Mouse (Mus musculus): ENCODE results near the gene Lyrm7. TPM values are rescaled to one million over a fixed set of nuclear protein-coding genes. Genes with fewer than 3 reads are reported as not detected.

Lyrm7 gene
- polyA plus RNA-seq, 1 experiment = 0.42 TPM

DNA sequence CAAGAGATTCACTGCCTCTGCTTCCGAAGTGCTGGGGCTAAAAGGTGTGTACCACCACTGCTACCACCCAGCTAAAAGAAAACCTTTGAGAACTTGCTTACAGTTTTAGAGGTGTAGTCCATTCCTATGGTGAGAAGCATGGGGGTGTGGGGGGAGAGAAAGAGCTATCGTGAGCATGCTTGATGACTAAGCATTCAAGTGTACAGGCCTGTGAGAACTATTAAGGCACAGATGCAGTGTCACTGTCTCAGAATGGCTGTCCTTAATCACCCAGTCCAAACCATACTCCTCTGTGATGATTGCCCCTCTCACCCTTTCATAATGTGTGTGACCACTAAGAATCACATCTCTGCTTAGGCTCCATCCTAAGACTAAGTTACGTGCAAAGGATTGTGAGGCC lies 8.6 kb upstream of the Lyrm7 start:
- H3K4me3 ChIP-seq (ENCODE audit: extremely low read depth, insufficient read depth, insufficient read length) = no peak overlapping the region
- no peak for DNase-seq (ENCODE audit: low read depth in 1 of 2, low spot score in 2 of 2)
- WGBS = 85% methylated on average over 3 of the region's 3 CpGs
- peaks cover 23% of the 10 kb centered on the region for H3K36me3 ChIP-seq (ENCODE audit: control insufficient read depth, insufficient read depth, low read length)
- H3K4me1 ChIP-seq (ENCODE audit: control insufficient read depth, insufficient read depth, insufficient read length) = no peaks in the 10 kb centered on the region; the same call in none of the 2 replicates
- TF ChIP-seq CTCF (IDR thresholded peaks at IDR 0.05; ENCODE audit: extremely low read depth, insufficient read depth, insufficient read length, insufficient replicate concordance) (no peak), POLR2A (IDR thresholded peaks at IDR 0.05; ENCODE audit: low read depth, low read length) (no peak)
- no peaks in the 10 kb centered on the region for H3K27me3 ChIP-seq (ENCODE audit: control insufficient read depth, insufficient read depth, low read length)
- H3K27ac ChIP-seq (ENCODE audit: insufficient read depth, low read length) = no peak overlapping the region

GRCm38 (mm10) chr11:54868445-54868844 lies 7.7 kb upstream of the Lyrm7 start:
- Histone ChIP-seq H3K27ac (ENCODE audit: insufficient read depth, low read length) (no peak overlapping the region), H3K4me3 (ENCODE audit: extremely low read depth, insufficient read depth, insufficient read length) (no peak overlapping the region), H3K36me3 (ENCODE audit: control insufficient read depth, insufficient read depth, low read length) (peaks cover 16% of the 10 kb centered on the region), H3K4me1 (ENCODE audit: control insufficient read depth, insufficient read depth, insufficient read length) (no peaks in the 10 kb centered on the region; the same call in none of the 2 replicates), H3K27me3 (ENCODE audit: control insufficient read depth, insufficient read depth, low read length) (no peaks in the 10 kb centered on the region)
- DNase-seq (ENCODE audit: low read depth in 1 of 2, low spot score in 2 of 2) = no peak
- WGBS = 45% methylated on average over 2 of the region's 2 CpGs
- no peak for TF ChIP-seq CTCF (IDR thresholded peaks at IDR 0.05; ENCODE audit: extremely low read depth, insufficient read depth, insufficient read length, insufficient replicate concordance)
- TF ChIP-seq POLR2A (IDR thresholded peaks at IDR 0.05; ENCODE audit: low read depth, low read length) = no peak

- Histone ChIP-seq H3K4me1 (ENCODE audit: control insufficient read depth, insufficient read depth, insufficient read length) (no peaks in the 10 kb centered on the region; the same call in none of the 2 replicates), H3K27me3 (ENCODE audit: control insufficient read depth, insufficient read depth, low read length) (no peaks in the 10 kb centered on the region), H3K27ac (ENCODE audit: insufficient read depth, low read length) (no peak overlapping the region), H3K4me3 (ENCODE audit: extremely low read depth, insufficient read depth, insufficient read length) (no peak overlapping the region), H3K36me3 (ENCODE audit: control insufficient read depth, insufficient read depth, low read length) (peaks cover 14% of the 10 kb centered on the region)
- TF ChIP-seq CTCF (IDR thresholded peaks at IDR 0.05; ENCODE audit: extremely low read depth, insufficient read depth, insufficient read length, insufficient replicate concordance) (no peak), POLR2A (IDR thresholded peaks at IDR 0.05; ENCODE audit: low read depth, low read length) (no peak)
- DNase-seq (ENCODE audit: low read depth in 1 of 2, low spot score in 2 of 2) = no peak
- 61% methylated on average over 3 of the region's 3 CpGs for WGBS
Observed at GRCm38 (mm10) chr11:54867903-54868434, 7.3 kb upstream of the Lyrm7 start.

- no peaks in the 10 kb centered on the region for H3K27me3 ChIP-seq (ENCODE audit: control insufficient read depth, insufficient read depth, low read length)
Observed at GRCm38 (mm10) chr11:54867049-54867385, 6.3 kb upstream of the Lyrm7 start.

DNA sequence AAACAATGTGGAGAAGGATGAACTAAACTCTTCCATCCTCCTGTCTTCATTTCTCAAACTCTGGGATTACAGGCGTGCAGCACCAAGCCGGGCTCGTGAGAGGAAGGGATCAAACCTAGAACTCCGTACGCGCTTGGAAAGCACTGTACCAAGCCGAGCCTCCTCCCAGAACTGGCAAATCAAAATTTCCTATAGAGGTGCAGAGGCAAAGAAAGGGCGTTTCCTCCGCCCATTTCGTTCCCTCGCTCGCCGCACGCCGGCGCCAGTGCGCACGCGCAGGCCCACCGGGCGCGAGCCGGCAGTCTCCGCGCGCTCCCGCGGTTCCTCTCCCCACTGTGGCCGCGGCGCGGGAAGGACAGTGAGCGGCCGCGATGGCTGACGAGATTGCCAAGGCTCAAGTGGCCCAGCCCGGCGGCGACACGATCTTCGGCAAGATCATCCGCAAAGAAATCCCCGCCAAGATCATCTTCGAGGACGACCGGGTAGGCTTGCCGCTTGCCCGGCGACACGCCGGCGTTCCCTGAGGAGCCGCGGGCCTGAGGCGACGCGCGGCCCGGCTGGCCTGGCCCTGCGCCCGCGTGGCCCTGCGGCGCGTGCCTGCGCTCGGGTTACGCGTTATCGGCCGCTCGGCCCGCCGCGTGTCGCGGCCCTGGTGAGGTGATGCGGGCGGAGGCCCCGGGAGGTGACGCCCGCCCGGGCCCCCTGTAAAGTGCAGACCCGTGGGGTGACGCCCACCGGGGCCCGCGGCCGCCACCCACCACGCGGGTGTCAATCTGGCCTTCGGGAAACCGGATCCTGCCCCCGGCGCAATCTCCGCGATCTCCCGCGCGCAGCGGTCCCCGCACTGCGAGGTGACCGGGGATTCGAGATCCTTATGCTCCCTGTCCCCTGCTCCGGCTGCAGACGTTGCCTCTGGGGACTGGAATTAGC lies 5.7 kb upstream of the Lyrm7 start, which contains the start of gene Hint1:
TSS of gene Hint1 (plus strand) at position 265 of the 930 bp plus-strand sequence.
- no peaks in the 10 kb centered on the region for H3K27me3 ChIP-seq (ENCODE audit: control insufficient read depth, insufficient read depth, low read length)
- no peaks in the 10 kb centered on the region; the same call in none of the 2 replicates for H3K4me1 ChIP-seq (ENCODE audit: control insufficient read depth, insufficient read depth, insufficient read length)
- peak; percentile 75 to 90 for DNase-seq (ENCODE audit: low read depth in 1 of 2, low spot score in 2 of 2)
- peaks cover 8% of the 10 kb centered on the region for H3K36me3 ChIP-seq (ENCODE audit: control insufficient read depth, insufficient read depth, low read length)
- H3K4me3 ChIP-seq (ENCODE audit: extremely low read depth, insufficient read depth, insufficient read length) = peak within 1 kb of the TSS; percentile 96
- H3K27ac ChIP-seq (ENCODE audit: insufficient read depth, low read length) = peak within 1 kb of the TSS; percentile 88
- under 1% methylated on average over 107 of the region's 107 CpGs for WGBS
- TF ChIP-seq POLR2A (IDR thresholded peaks at IDR 0.05; ENCODE audit: low read depth, low read length) (peak; percentile 87), CTCF (IDR thresholded peaks at IDR 0.05; ENCODE audit: extremely low read depth, insufficient read depth, insufficient read length, insufficient replicate concordance) (no peak)

More at GRCm38 (mm10) chr11:54867049-54867385, 6.3 kb upstream of the Lyrm7 start:
- TF ChIP-seq POLR2A (IDR thresholded peaks at IDR 0.05; ENCODE audit: low read depth, low read length) (no peak), CTCF (IDR thresholded peaks at IDR 0.05; ENCODE audit: extremely low read depth, insufficient read depth, insufficient read length, insufficient replicate concordance) (no peak)
- H3K36me3 ChIP-seq (ENCODE audit: control insufficient read depth, insufficient read depth, low read length) = peaks cover 13% of the 10 kb centered on the region
- 7% methylated on average over 5 of the region's 5 CpGs for whole genome bisulfite sequencing
- no peak for DNase-seq (ENCODE audit: low read depth in 1 of 2, low spot score in 2 of 2)
- H3K27ac ChIP-seq (ENCODE audit: insufficient read depth, low read length) = peak overlapping the region; percentile 88; the same call in 1 of the 2 replicates
- H3K4me1 ChIP-seq (ENCODE audit: control insufficient read depth, insufficient read depth, insufficient read length) = no peaks in the 10 kb centered on the region; the same call in none of the 2 replicates
- H3K4me3 ChIP-seq (ENCODE audit: extremely low read depth, insufficient read depth, insufficient read length) = peak overlapping the region; percentile 96

DNA sequence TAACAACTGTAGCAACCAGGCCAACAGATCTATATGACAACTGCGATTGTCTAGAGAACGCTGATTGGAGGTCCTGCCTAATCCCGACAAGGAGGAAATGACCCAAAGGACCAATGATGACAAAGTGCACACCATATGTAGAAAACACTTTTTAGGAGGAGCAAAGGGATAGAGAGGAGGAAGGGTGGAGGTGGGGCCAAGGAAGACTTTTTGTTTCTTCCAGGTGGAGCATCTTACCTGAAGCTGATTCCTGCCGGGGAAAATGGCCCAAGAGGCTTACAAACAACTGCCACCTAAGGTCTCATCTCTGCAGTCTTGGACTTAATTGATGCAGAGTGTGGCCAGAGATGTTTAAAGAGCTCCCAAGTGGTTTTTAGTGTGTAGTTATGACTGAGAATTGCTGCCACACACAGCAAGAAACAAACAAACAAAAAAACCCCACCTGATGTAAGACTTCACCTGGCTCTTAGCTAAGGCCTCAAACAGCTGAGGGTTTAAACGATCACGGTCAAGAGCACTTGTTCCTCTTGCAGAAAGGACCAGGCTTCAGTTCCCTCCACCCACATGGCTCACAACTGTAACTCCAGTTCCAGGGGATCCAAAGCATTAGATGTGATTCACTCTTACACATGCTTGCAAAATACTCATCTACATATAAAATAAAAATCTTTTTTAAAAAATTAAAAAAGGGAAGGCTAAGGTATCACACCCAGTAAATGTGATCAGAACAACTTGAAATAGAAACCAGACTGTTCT lies 4.8 kb upstream of the Lyrm7 start:
- Histone ChIP-seq H3K36me3 (ENCODE audit: control insufficient read depth, insufficient read depth, low read length) (peaks cover 6% of the 10 kb centered on the region), H3K4me1 (ENCODE audit: control insufficient read depth, insufficient read depth, insufficient read length) (no peaks in the 10 kb centered on the region; the same call in none of the 2 replicates), H3K4me3 (ENCODE audit: extremely low read depth, insufficient read depth, insufficient read length) (peak overlapping the region; percentile 96; the same call in 1 of the 2 replicates), H3K27me3 (ENCODE audit: control insufficient read depth, insufficient read depth, low read length) (no peaks in the 10 kb centered on the region), H3K27ac (ENCODE audit: insufficient read depth, low read length) (peak overlapping the region; percentile 70)
- no peak for TF ChIP-seq POLR2A (IDR thresholded peaks at IDR 0.05; ENCODE audit: low read depth, low read length)
- no peak for TF ChIP-seq CTCF (IDR thresholded peaks at IDR 0.05; ENCODE audit: extremely low read depth, insufficient read depth, insufficient read length, insufficient replicate concordance)
- no peak for DNase-seq (ENCODE audit: low read depth in 1 of 2, low spot score in 2 of 2)
- WGBS = 61% methylated on average over 6 of the region's 6 CpGs

Data from spleen, adult 2 months (tissue).